Mouse (Mus musculus) adrenal gland, adult 18-20 months (tissue): ENCODE measurements at regions not wholly inside any gene's neighbourhood (a gene's known extent, or its start where the extent isn't known, plus 50 kb on each side); places are given as distances from the start of the nearest gene placed in this dataset.
A peak's percentile ranks its signal among the peaks of the same experiment; 100 is the strongest.

Experiments used
- DNase-seq, 2 experiments: peaks; one replicate each; pipeline ENCODE4 v3.0.0; 2021 to 2022; ENCODE audit warnings: low spot score in 2 of 2

DNA sequence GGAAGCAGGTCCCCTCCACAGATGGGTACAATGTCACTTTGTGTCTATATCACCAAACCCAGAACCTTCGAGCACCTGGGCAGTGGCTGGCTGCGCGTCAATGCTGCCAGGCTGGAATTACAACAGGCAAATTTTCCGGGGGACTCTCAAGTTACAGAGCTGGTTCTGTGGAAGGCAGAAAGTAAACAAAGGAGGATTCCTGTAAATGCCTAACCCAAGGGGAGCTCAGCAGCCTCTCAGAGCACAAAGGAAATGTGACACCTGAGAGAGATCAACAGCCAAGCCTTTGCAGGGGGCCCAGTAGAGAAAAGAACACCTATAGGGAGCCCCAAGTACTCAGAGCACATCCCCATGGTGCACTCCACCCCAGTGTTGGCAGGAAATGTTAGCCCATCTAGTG lies 70.7 kb downstream of the Setd4 start:
- no peak for DNase-seq

DNA sequence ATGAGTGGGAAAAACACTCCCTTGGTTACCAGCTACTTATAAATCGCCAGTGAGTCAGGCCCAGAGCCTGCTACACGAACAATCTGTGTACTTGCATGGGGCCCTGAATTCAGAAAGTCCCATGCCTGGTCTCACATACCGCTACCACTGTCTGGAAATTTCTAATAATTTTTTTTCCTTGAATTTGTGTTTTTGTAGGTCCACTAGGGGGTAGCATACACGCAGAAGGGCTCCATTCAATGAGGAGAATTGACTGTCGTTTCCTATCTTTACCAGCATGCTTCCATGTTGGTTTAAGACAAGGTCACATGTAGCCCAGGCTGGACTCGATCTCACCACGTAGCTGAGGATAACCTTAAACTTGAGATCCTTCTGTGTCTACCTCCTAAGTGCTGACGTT lies 71.9 kb downstream of the Setd4 start:
- no peak for DNase-seq

- DNase-seq: no peak
Observed at GRCm38 (mm10) chr16:93522485-93522884, 81.4 kb downstream of the Setd4 start.

GRCm38 (mm10) chr16:93520481-93520880 lies 83.4 kb downstream of the Setd4 start:
- DNase-seq: no peak

GRCm38 (mm10) chr16:93518620-93519019 lies 85.2 kb downstream of the Setd4 start:
- DNase-seq: no peak

DNA sequence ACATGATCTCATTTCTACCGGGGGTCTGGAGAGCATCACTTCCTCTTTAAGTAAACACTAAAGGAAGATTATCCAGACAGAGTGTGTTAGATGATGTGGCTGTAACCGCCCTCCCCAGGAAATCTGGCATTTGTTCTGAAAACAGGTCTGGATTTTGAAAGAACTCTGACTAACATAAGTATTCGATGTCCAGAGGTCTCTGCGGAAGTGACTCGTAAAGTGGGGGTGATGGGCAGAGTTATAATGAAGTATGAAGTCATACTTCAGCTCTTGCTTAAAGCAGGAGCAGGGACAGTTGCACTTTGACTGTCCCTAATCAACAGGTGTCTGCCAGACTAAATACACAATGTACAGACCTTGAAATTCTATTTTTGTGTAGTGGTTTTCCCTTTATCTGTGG lies 87.1 kb downstream of the Setd4 start:
- no peak for DNase-seq

GRCm38 (mm10) chr16:93515456-93515941 lies 88.4 kb downstream of the Setd4 start:
- no peak for DNase-seq

GRCm38 (mm10) chr16:93513616-93514041 lies 90.2 kb downstream of the Setd4 start:
- DNase-seq: no peak

- no peak for DNase-seq
Observed at GRCm38 (mm10) chr16:93511988-93512387, 91.9 kb downstream of the Setd4 start.

DNA sequence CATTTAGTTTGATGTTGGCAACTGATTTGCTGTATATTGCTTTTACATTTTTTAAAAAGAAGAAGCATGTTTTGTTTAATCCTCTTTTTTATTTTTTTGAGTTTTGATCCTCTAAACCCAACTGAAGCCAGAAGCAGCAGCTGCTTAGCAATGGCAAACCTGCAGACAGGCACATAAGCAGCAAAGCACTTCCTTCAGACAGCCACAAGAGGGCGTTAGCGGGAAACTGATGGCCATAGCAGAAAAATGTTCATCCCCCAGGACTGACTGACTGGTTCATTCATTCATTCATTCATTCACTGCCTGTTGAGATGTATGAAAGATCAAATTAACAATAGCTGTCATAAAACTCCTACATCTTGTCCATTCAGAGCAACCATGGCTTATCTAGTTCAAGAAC lies 92.3 kb downstream of the Setd4 start:
- no peak for DNase-seq

DNA sequence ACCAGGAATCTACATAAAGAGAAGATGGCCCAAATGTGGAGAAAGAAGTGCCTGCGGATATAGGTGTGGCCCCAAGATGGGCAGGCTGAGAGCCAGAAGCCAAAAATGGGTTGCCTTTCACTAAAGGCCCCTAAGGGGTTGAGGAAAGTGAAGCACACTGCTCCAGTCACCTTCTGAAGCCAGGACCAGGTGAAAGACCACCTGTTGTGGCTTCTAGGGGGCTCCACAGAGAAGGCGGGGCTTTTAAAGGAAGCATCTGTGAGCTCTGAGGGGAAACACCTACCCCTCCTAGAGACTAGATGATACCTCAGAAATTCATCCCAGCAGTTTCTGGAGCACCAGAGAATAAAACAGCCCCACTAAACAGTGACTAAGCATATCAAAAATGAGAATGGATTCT lies 105.1 kb downstream of the Setd4 start:
- DNase-seq: no peak

GRCm38 (mm10) chr16:93493337-93494002 lies 110.4 kb downstream of the Setd4 start:
- DNase-seq: no peak

DNA sequence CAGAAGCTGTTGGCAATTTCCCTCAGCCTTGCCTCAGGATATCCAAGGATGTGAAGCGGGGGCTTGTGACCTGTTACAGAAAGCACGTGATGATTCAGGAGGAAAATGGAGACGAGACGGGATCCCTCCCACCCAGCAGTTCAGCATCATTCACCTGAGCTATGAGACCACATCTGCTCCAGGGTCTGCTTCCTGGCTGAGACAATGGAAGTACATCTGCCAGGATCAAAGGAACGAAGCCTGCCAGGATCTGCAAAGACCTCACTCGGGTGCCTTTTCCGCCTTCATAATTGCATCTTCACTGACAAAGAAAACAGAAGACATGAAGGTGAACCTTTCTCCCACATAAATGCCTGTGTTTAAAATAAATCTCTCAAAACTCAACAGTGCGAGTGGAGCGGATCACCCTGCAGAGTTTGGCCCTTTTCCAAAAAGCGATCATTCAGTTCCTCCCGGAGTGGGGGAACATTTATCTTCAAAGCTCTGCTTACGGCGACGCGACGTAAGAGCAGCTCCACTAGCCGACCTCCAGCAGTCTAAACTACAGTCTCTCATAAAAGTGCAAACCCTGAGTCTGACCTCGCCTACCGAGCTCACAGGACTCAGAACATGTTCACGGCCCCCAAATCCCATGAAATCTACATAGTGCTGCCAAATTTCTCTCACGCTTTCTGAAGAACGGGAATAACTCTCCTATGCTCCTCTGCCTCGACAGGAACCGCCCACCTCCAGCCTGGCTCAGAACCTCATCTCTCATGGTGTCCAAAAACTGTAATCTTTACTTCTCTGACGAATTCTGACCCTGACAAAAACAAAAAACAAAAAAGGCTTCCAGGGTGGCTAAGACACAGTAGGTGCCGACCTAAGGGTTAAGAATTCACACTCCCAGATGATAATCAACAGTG lies 117.0 kb downstream of the Setd4 start:
- DNase-seq: no peak

GRCm38 (mm10) chr16:93469957-93470356 lies 133.9 kb downstream of the Setd4 start:
- no peak for DNase-seq

DNA sequence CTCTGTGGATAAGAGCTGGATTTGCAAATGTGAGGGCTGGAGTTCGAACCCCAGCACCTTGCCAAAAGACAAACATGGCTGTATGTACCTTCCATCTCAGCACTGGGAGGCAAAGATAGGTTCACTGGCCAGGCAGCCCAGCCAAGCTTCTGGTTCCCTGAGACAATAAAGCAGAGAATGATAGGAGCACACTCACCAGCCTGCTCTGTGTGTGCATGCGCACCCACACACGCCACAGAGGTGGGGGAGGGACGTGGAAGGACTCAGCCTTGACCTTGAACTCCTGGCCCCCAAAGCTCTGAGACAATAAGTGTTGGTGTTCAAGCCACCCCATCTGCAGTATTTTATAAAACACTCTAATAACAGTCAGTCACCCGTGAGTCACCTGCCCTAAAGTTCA lies 138.1 kb downstream of the Setd4 start:
- no peak for DNase-seq

GRCm38 (mm10) chr16:93464898-93465297 lies 139.0 kb downstream of the Setd4 start:
- no peak for DNase-seq

DNA sequence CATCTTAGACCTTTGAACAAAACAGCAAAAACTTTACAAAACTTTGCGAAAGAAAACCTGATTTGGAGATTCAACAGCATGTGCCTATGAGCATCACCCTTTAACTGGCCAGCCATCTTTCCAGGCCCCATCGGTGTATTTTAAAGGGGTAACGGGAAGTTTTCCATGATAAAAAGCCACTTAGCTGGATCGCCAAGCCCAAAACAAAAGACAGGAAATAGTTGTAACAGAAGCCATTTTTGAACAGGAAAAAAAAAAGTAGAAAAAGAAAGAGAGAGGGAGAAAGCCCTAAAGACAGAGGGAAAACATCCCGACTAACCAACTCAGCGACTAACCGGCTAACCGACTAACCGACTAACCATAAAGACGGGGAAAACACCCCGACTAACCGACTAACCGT lies 140.5 kb downstream of the Setd4 start:
- DNase-seq: peak in 1 of 2 experiments; percentile 1

- DNase-seq: peak in 1 of 2 experiments; percentile 1
Observed at GRCm38 (mm10) chr16:93462286-93462610, 141.6 kb downstream of the Setd4 start.

GRCm38 (mm10) chr16:93461406-93462285 lies 142.2 kb downstream of the Setd4 start:
- DNase-seq: peak in 1 of 2 experiments; percentile 13

DNA sequence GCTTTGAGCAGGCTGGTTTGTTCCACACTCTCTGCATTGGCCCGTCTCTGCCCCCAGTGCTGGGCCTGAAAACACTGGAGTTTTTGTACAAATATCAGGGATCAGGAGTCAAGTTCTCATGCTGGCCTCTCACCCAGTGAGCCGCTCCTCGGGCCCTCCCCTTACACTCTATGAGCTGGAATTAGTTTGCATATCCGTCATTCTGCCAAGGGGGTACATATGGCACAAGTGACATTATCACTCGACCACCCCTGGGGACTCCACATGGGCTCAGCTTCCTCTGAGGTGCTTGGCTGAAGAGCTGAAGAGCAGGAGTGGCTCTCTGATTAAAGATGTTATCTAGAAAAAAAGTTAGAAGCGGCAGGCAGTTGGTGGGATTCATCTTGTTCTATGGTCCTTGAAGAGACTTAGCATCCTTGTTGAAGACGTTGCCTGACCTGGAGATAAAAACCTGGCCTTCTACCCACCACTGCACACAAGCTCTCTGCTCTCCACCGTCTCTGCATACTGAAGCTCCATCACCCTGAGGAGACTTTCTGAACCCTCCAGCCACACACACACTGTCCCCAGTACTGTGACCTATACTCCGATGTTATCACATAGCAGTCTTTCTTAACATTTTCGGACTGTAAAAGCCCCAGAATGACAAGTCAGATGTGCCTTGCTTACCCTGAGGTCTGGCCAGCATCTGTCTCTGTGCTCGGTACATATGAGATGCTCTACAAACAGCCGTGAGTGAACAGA lies 144.2 kb downstream of the Setd4 start:
- peak in 1 of 2 experiments; percentile 12 for DNase-seq
